Mouse (Mus musculus): ENCODE results near the gene Nfkb1.

The Nfkb1 gene

GRCm38 (mm10) chr3:135691191-135692131 is at the start of gene Nfkb1:
TSS of gene Nfkb1 (minus strand) at chr3:135691547.
- in situ Hi-C loops (cut with MboI; ENCODE audit: unreplicated experiment in 2 of 2): loop anchor here in 1 of 2 experiments (10.0 kb wide), 1 partner anchor 107 kb away; no protein-coding TSS in a partner anchor

GRCm38 (mm10) chr3:135740711-135741110 is 49.4 kb upstream of the Nfkb1 start:
- in situ Hi-C loops (cut with MboI; ENCODE audit: unreplicated experiment in 2 of 2): loop anchor here in 1 of 2 experiments (25.0 kb wide), 1 partner anchor 1028 kb away; no protein-coding TSS in a partner anchor

- in situ Hi-C loops (cut with MboI; ENCODE audit: unreplicated experiment in 2 of 2): loop anchor here (5.0 to 25.0 kb wide), 4 partner anchors 332 to 1688 kb away; no protein-coding TSS in a partner anchor
These were observed 43.4 kb upstream of the Nfkb1 start for GRCm38 (mm10) chr3:135734736-135735135.

GRCm38 (mm10) chr3:135732747-135733445 is 41.5 kb upstream of the Nfkb1 start:
- in situ Hi-C loops (cut with MboI; ENCODE audit: unreplicated experiment in 2 of 2): loop anchor here (5.0 to 25.0 kb wide), 4 partner anchors 331 to 1689 kb away; no protein-coding TSS in a partner anchor

- in situ Hi-C loops (cut with MboI; ENCODE audit: unreplicated experiment in 2 of 2): loop anchor here (5.0 to 25.0 kb wide), 4 partner anchors 329 to 1691 kb away; no protein-coding TSS in a partner anchor
These were observed 40.1 kb upstream of the Nfkb1 start for GRCm38 (mm10) chr3:135731292-135732047.

GRCm38 (mm10) chr3:135730790-135731189 is 39.4 kb upstream of the Nfkb1 start:
- in situ Hi-C loops (cut with MboI; ENCODE audit: unreplicated experiment in 2 of 2): loop anchor here (5.0 to 25.0 kb wide), 4 partner anchors 328 to 1692 kb away; no protein-coding TSS in a partner anchor

GRCm38 (mm10) chr3:135729575-135729974 is 38.2 kb upstream of the Nfkb1 start:
- in situ Hi-C loops (cut with MboI; ENCODE audit: unreplicated experiment in 2 of 2): loop anchor here (5.0 to 25.0 kb wide), 3 partner anchors 215 to 1017 kb away; no protein-coding TSS in a partner anchor

GRCm38 (mm10) chr3:135728900-135729299 is 37.6 kb upstream of the Nfkb1 start:
- in situ Hi-C loops (cut with MboI; ENCODE audit: unreplicated experiment in 2 of 2): loop anchor here (5.0 to 25.0 kb wide), 3 partner anchors 214 to 1017 kb away; no protein-coding TSS in a partner anchor

- in situ Hi-C loops (cut with MboI; ENCODE audit: unreplicated experiment in 2 of 2): loop anchor here (5.0 to 25.0 kb wide), 3 partner anchors 213 to 1015 kb away; no protein-coding TSS in a partner anchor
These were observed 36.0 kb upstream of the Nfkb1 start for GRCm38 (mm10) chr3:135727339-135727738.

- in situ Hi-C loops (cut with MboI; ENCODE audit: unreplicated experiment in 2 of 2): loop anchor here (5.0 to 25.0 kb wide), 3 partner anchors 212 to 1014 kb away; no protein-coding TSS in a partner anchor
These were observed 35.4 kb upstream of the Nfkb1 start for GRCm38 (mm10) chr3:135726521-135727275.

GRCm38 (mm10) chr3:135726023-135726422 is 34.7 kb upstream of the Nfkb1 start:
- in situ Hi-C loops (cut with MboI; ENCODE audit: unreplicated experiment in 2 of 2): loop anchor here (5.0 to 25.0 kb wide), 3 partner anchors 211 to 1014 kb away; no protein-coding TSS in a partner anchor

- in situ Hi-C loops (cut with MboI; ENCODE audit: unreplicated experiment in 2 of 2): loop anchor here (10.0 to 25.0 kb wide), 2 partner anchors 207 to 210 kb away; no protein-coding TSS in a partner anchor
These were observed 30.8 kb upstream of the Nfkb1 start for GRCm38 (mm10) chr3:135722104-135722503.

- in situ Hi-C loops (cut with MboI; ENCODE audit: unreplicated experiment in 2 of 2): loop anchor here (10.0 to 25.0 kb wide), 2 partner anchors 205 to 208 kb away; no protein-coding TSS in a partner anchor
These were observed 28.6 kb upstream of the Nfkb1 start for GRCm38 (mm10) chr3:135719969-135720368.

- in situ Hi-C loops (cut with MboI; ENCODE audit: unreplicated experiment in 2 of 2): loop anchor here in 1 of 2 experiments (25.0 kb wide), 1 partner anchor 207 kb away; no protein-coding TSS in a partner anchor
These were observed 27.8 kb upstream of the Nfkb1 start for GRCm38 (mm10) chr3:135719179-135719532.

GRCm38 (mm10) chr3:135718323-135719178 is 27.2 kb upstream of the Nfkb1 start:
- in situ Hi-C loops (cut with MboI; ENCODE audit: unreplicated experiment in 2 of 2): loop anchor here in 1 of 2 experiments (25.0 kb wide), 1 partner anchor 206 kb away; no protein-coding TSS in a partner anchor

- in situ Hi-C loops (cut with MboI; ENCODE audit: unreplicated experiment in 2 of 2): loop anchor here in 1 of 2 experiments (25.0 kb wide), 1 partner anchor 201 kb away; no protein-coding TSS in a partner anchor
These were observed 21.9 kb upstream of the Nfkb1 start for GRCm38 (mm10) chr3:135713016-135713950.

Data from v-Abl transformed pro-B cells (cell line).